32 mouse cellular contexts compared by ENCODE assay signal in the genomic region with DNA sequence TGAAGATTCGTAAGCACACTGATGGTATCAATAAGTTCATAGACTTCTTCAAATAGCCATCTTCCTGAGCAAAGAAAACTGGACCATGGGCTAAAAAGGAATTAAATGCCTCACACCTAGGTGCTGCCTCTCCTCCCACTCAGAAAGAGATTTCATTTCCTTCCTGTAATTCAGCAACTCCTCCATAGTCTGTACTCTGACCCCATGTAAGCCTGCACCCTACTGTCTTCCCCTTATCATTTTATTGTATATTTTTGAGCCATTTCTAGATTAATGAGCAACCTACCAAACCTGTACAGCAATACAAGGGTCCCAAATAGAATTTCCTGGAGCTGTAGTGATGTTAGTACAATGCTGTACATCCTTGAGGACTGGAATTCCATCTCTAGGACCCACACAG. TPM values are rescaled to one million over a fixed set of nuclear protein-coding genes. Genes with fewer than 3 reads are reported as not detected.
"Had no signal": no experiment of that assay in that cellular context is flagged by ENCODE, and none has a peak within 500 bp of the region (broad histone marks: within the 10 kb centered on the region; RNA-seq: fewer than 3 reads in every experiment).

No protein-coding gene starts in this region.

- DNase-seq: cerebellum, adult 2 months; cerebellum, adult 8-10 months; cerebellum, adult 9-10 months; cerebellum, adult 9-11 months; cerebellum, postnatal 10 days; cerebellum, postnatal 14 days; cerebellum, postnatal 25 days; cerebellum, postnatal 36 days; forebrain, postnatal 0 days; gastrocnemius, adult 2 months; gastrocnemius, postnatal 10 days; gastrocnemius, postnatal 14 days; gastrocnemius, postnatal 25 days; gastrocnemius, postnatal 36 days; heart, adult 11 months; heart, adult 18-20 months; heart, adult 2 months had no signal

- H3K4me3 ChIP-seq: embryonic facial prominence, embryonic 10.5 days; embryonic facial prominence, embryonic 12.5 days; embryonic facial prominence, embryonic 13.5 days; embryonic facial prominence, embryonic 15.5 days; erythroblast, embryonic 14.5 days; forebrain, embryonic 10.5 days; forebrain, embryonic 12.5 days; forebrain, embryonic 13.5 days; forebrain, embryonic 15.5 days; gastrocnemius, adult 2 months; heart, adult 2 months had no signal

- H3K9me3 ChIP-seq: embryonic facial prominence, embryonic 10.5 days; embryonic facial prominence, embryonic 12.5 days; embryonic facial prominence, embryonic 13.5 days; embryonic facial prominence, embryonic 15.5 days; forebrain, embryonic 10.5 days; forebrain, embryonic 12.5 days; forebrain, embryonic 13.5 days; forebrain, embryonic 15.5 days had no signal

- H3K27ac ChIP-seq: embryonic facial prominence, embryonic 10.5 days; embryonic facial prominence, embryonic 12.5 days; embryonic facial prominence, embryonic 13.5 days; embryonic facial prominence, embryonic 15.5 days; forebrain, embryonic 10.5 days; forebrain, embryonic 15.5 days; gastrocnemius, adult 2 months; heart, adult 2 months had no signal

- H3K36me3 ChIP-seq: embryonic facial prominence, embryonic 10.5 days; embryonic facial prominence, embryonic 12.5 days; embryonic facial prominence, embryonic 13.5 days; embryonic facial prominence, embryonic 15.5 days; forebrain, embryonic 10.5 days; forebrain, embryonic 12.5 days; forebrain, embryonic 15.5 days had no signal

- H3K9ac ChIP-seq: embryonic facial prominence, embryonic 12.5 days; embryonic facial prominence, embryonic 13.5 days; embryonic facial prominence, embryonic 15.5 days; forebrain, embryonic 12.5 days; forebrain, embryonic 13.5 days; forebrain, embryonic 15.5 days; forebrain, postnatal 0 days had no signal

- H3K27me3 ChIP-seq: embryonic facial prominence, embryonic 12.5 days; embryonic facial prominence, embryonic 13.5 days; embryonic facial prominence, embryonic 15.5 days; forebrain, embryonic 12.5 days; forebrain, embryonic 13.5 days; forebrain, embryonic 15.5 days had no signal

- ATAC-seq: forebrain, postnatal 0 days had no signal

- H3K4me1 ChIP-seq: embryonic facial prominence, embryonic 12.5 days; embryonic facial prominence, embryonic 13.5 days; embryonic facial prominence, embryonic 15.5 days; forebrain, embryonic 12.5 days had no signal

- H3K4me2 ChIP-seq: embryonic facial prominence, embryonic 12.5 days; embryonic facial prominence, embryonic 13.5 days; embryonic facial prominence, embryonic 15.5 days; forebrain, embryonic 12.5 days; forebrain, embryonic 13.5 days; forebrain, embryonic 15.5 days had no signal

RNA-seq across cellular contexts. Expression of a gene that starts 37.1 kb away (rescaled TPM):
- polyA plus RNA-seq: cortical plate, adult 2 months; embryonic facial prominence, embryonic 11.5 days; embryonic facial prominence, embryonic 12.5 days; embryonic facial prominence, embryonic 13.5 days; embryonic facial prominence, embryonic 14.5 days; erythroblast, embryonic 14.5 days; forebrain, embryonic 10.5 days; forebrain, embryonic 11.5 days; forebrain, embryonic 12.5 days; forebrain, embryonic 13.5 days; forebrain, embryonic 15.5 days; forebrain, embryonic 16.5 days; frontal cortex, adult 2 months; heart, adult 2 months had no signal
